Mouse (Mus musculus) liver (tissue): ENCODE data around the gene Pde10a.

ENCODE experiments used
- DNase-seq: peaks from one replicate; pipeline ENCODE4 v3.0.0-alpha.2; 2020; ENCODE audit warnings: mixed read lengths

Gene Pde10a

GRCm38 (mm10) chr17:8765987-8766576, 240.9 kb downstream of the Pde10a start:
- DNase-seq = no peak

- DNase-seq = no peak
Observed at GRCm38 (mm10) chr17:8769155-8769554, 244.0 kb downstream of the Pde10a start.

- no peak for DNase-seq
Observed at GRCm38 (mm10) chr17:8773391-8773790, 248.2 kb downstream of the Pde10a start.

- DNase-seq = no peak
Observed at GRCm38 (mm10) chr17:8774301-8774700, 249.1 kb downstream of the Pde10a start.

- DNase-seq = no peak
Observed at GRCm38 (mm10) chr17:8775571-8776161, 250.5 kb downstream of the Pde10a start.

GRCm38 (mm10) chr17:8777710-8778109, 252.5 kb downstream of the Pde10a start:
- DNase-seq = no peak

GRCm38 (mm10) chr17:8778839-8779238, 253.7 kb downstream of the Pde10a start:
- DNase-seq = no peak

GRCm38 (mm10) chr17:8780484-8780883, 255.3 kb downstream of the Pde10a start:
- no peak for DNase-seq

GRCm38 (mm10) chr17:8781040-8781439, 255.9 kb downstream of the Pde10a start:
- no peak for DNase-seq

GRCm38 (mm10) chr17:8781576-8781975, 256.4 kb downstream of the Pde10a start:
- no peak for DNase-seq

- DNase-seq = no peak
Observed at GRCm38 (mm10) chr17:8785908-8786307, 260.7 kb downstream of the Pde10a start.

- no peak for DNase-seq
Observed at GRCm38 (mm10) chr17:8786484-8786883, 261.3 kb downstream of the Pde10a start.

- DNase-seq = no peak
Observed at GRCm38 (mm10) chr17:8787762-8788161, 262.6 kb downstream of the Pde10a start.

GRCm38 (mm10) chr17:8791561-8791960, 266.4 kb downstream of the Pde10a start:
- DNase-seq = no peak

- no peak for DNase-seq
Observed at GRCm38 (mm10) chr17:8792611-8793010, 267.4 kb downstream of the Pde10a start.

GRCm38 (mm10) chr17:8797624-8798023, 272.5 kb downstream of the Pde10a start:
- DNase-seq = no peak

- no peak for DNase-seq
Observed at GRCm38 (mm10) chr17:8798531-8799295, 273.5 kb downstream of the Pde10a start.

GRCm38 (mm10) chr17:8799296-8799731, 274.1 kb downstream of the Pde10a start:
- no peak for DNase-seq

- no peak for DNase-seq
Observed at GRCm38 (mm10) chr17:8799914-8800420, 274.8 kb downstream of the Pde10a start.

GRCm38 (mm10) chr17:8800478-8801082, 275.4 kb downstream of the Pde10a start:
- DNase-seq = peak; percentile 38

- DNase-seq = peak; percentile 40
Observed at GRCm38 (mm10) chr17:8801083-8801854, 276.1 kb downstream of the Pde10a start.

GRCm38 (mm10) chr17:8801855-8802104, 276.6 kb downstream of the Pde10a start:
- no peak for DNase-seq
